Mouse (Mus musculus): ENCODE measurements around the gene Fhit.

DNA sequence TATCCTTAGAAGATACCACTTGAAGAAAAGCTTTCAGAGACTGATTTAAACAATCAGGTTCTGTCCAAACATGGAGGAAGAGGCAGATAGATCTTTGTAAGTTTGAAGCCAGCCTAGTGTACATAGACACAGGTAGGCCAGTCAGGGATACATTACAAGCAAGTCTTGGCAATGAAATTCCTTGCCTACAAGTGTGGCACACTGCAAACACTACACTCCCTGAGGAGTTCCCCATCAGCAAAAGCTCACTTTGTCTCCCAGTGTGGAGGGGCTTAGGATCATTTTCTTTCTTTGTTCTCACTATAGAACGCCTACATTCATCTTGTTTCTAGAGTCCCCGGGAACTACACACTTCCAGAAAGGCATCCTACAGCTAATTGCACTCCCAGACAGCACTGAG lies 1126.6 kb downstream of the Fhit start:
- TF ChIP-seq GATA1 (IDR thresholded peaks at IDR 0.05; ENCODE audit: low read length) (no peak), TAL1 (IDR thresholded peaks at IDR 0.05; ENCODE audit: low read length) (no peak)

Data from erythroblast, embryonic 14.5 days (primary cell).